Mouse (Mus musculus) spleen, adult 2 months (tissue): ENCODE results near the gene Vmn1r171. TPM values are rescaled to one million over a fixed set of nuclear protein-coding genes. Genes with fewer than 3 reads are reported as not detected.
"Not testable (repeated sequence)": the region's sequence is repeated elsewhere in the genome, so short reads cannot be mapped to it uniquely, and the experiment has no call there.

Experiments used
- DNase-seq, 2 experiments: peaks; one replicate each; pipeline versions ENCODE4 v3.0.0 to v3.0.0-alpha.2; 2012 to 2021; ENCODE audit warnings: low spot score in 2 of 2, low read depth in 1 of 2
- H3K27ac ChIP-seq: fragments of 200-500 bp; 2 replicates; pipeline ENCODE4 v1.5.1; 2012; ENCODE audit warnings: low read length, inconsistent platforms; ENCODE audit not compliant: insufficient read depth
- H3K27me3 ChIP-seq: fragments of 200-500 bp; 2 replicates; pipeline ENCODE4 v1.6.1; 2012; ENCODE audit warnings: mild to moderate bottlenecking, moderate library complexity, low read length, inconsistent platforms; ENCODE audit not compliant: control insufficient read depth, insufficient read depth
- H3K36me3 ChIP-seq: fragments of 200-500 bp; 2 replicates; pipeline ENCODE4 v1.6.1; 2012; ENCODE audit warnings: mild to moderate bottlenecking, low read length, inconsistent platforms; ENCODE audit not compliant: control insufficient read depth, insufficient read depth
- H3K4me1 ChIP-seq: fragments of 200-500 bp; 2 replicates; pipeline ENCODE4 v1.6.1; 2011; ENCODE audit warnings: inconsistent platforms; ENCODE audit not compliant: control insufficient read depth, insufficient read depth, insufficient read length
- H3K4me3 ChIP-seq: fragments of 200-500 bp; 2 replicates; pipeline ENCODE4 v1.5.1; 2011; ENCODE audit warnings: mild to moderate bottlenecking, inconsistent platforms; ENCODE audit not compliant: insufficient read depth, insufficient read length; ENCODE audit errors: extremely low read depth
- CTCF ChIP-seq: fragments of 200-500 bp; IDR thresholded peaks from 2 replicates; pipeline ENCODE4 v1.5.1; 2011; ENCODE audit warnings: mild to moderate bottlenecking, inconsistent platforms; ENCODE audit not compliant: insufficient read depth, insufficient read length, insufficient replicate concordance; ENCODE audit errors: extremely low read depth
- POLR2A ChIP-seq: fragments of 200-500 bp; IDR thresholded peaks from 2 replicates; pipeline ENCODE4 v1.6.1; 2011; ENCODE audit warnings: low read depth, low read length, inconsistent platforms
- WGBS: fragments of 180-500 bp; shearing (Covaris S2); methylation state at CpG from one replicate; pipeline ENCODE4 v1.1.7; 2018; 5-methylcytosine and 5-hydroxymethylcytosine counted together
- polyA plus RNA-seq: library from polyadenylated mRNA; depleted of rRNA; stranded (reverse); fragments of >200 nt; gene quantifications from 2 replicates; pipeline ENCODE4 v1.2.3, GENCODE M21; 2012; rRNA removed

The Vmn1r171 gene
- not detected in 2 replicates for polyA plus RNA-seq

- no peak within 1 kb of the TSS for H3K4me3 ChIP-seq
- no peaks in the 10 kb centered on the region for H3K36me3 ChIP-seq
- H3K27me3 ChIP-seq, result no peaks in the 10 kb centered on the region
- TF ChIP-seq POLR2A, result no peak
- no peak for TF ChIP-seq CTCF
- no peak within 1 kb of the TSS for H3K27ac ChIP-seq
- no peak for DNase-seq
- no peaks in the 10 kb centered on the region for H3K4me1 ChIP-seq
Observed at GRCm38 (mm10) chr7:23630422-23630821, at the start of gene Vmn1r171. TSS of gene Vmn1r171 (plus strand) at chr7:23630722.

GRCm38 (mm10) chr7:23605875-23606274 lies 24.6 kb upstream of the Vmn1r171 start, which contains the start of gene Vmn1r170:
TSS of gene Vmn1r170 (plus strand) at chr7:23606175.
- H3K36me3 ChIP-seq, DNase-seq, H3K27me3 ChIP-seq, H3K4me3 ChIP-seq, H3K4me1 ChIP-seq, H3K27ac ChIP-seq: not testable (repeated sequence)
- 41% methylated on average over 1 of the region's 1 CpGs for WGBS

GRCm38 (mm10) chr7:23658016-23658415 lies 27.5 kb downstream of the Vmn1r171 start, which contains the start of gene Vmn1r172:
TSS of gene Vmn1r172 (plus strand) at chr7:23658316.
- H3K4me3 ChIP-seq, result no peak within 1 kb of the TSS
- H3K27ac ChIP-seq, result no peak within 1 kb of the TSS
- TF ChIP-seq POLR2A (no peak), CTCF (no peak)
- 55% methylated on average over 2 of the region's 2 CpGs for WGBS
- H3K4me1 ChIP-seq, result no peaks in the 10 kb centered on the region
- no peaks in the 10 kb centered on the region for H3K27me3 ChIP-seq
- H3K36me3 ChIP-seq, result no peaks in the 10 kb centered on the region
- no peak for DNase-seq

Other genes starting within 250 kb of the Vmn1r171 start
- gene Nlrp5, start 244.8 kb upstream of the Vmn1r171 start, polyA plus RNA-seq, result not detected in 2 replicates
- not detected in 2 replicates for gene Vmn1r167, start 123.5 kb upstream of the Vmn1r171 start, polyA plus RNA-seq
- not detected in 2 replicates for gene Vmn1r168, start 91.0 kb upstream of the Vmn1r171 start, polyA plus RNA-seq
- gene Vmn1r169, start 55.2 kb upstream of the Vmn1r171 start, polyA plus RNA-seq, result not detected in 2 replicates
- gene Vmn1r170, start 24.5 kb upstream of the Vmn1r171 start, polyA plus RNA-seq, result not detected in 2 replicates
- not detected in 2 replicates for gene Vmn1r172, start 27.6 kb downstream of the Vmn1r171 start, polyA plus RNA-seq
- gene Vmn1r173, start 70.0 kb downstream of the Vmn1r171 start, polyA plus RNA-seq, result not detected in 2 replicates
- gene Vmn1r174, start 121.5 kb downstream of the Vmn1r171 start, polyA plus RNA-seq, result not detected in 2 replicates
- gene Vmn1r175, start 179.9 kb downstream of the Vmn1r171 start, polyA plus RNA-seq, result not detected in 2 replicates
- gene Vmn1r176, start 206.7 kb downstream of the Vmn1r171 start, polyA plus RNA-seq, result not detected in 2 replicates
- not detected in 2 replicates for gene Vmn1r177, start 235.7 kb downstream of the Vmn1r171 start, polyA plus RNA-seq